Mouse (Mus musculus): ENCODE data around the gene Ncdn. TPM values are rescaled to one million over a fixed set of nuclear protein-coding genes. Genes with fewer than 3 reads are reported as not detected.

Gene Ncdn
- polyA plus RNA-seq, 1 experiment from 2014 or later = 86.7 TPM

DNA sequence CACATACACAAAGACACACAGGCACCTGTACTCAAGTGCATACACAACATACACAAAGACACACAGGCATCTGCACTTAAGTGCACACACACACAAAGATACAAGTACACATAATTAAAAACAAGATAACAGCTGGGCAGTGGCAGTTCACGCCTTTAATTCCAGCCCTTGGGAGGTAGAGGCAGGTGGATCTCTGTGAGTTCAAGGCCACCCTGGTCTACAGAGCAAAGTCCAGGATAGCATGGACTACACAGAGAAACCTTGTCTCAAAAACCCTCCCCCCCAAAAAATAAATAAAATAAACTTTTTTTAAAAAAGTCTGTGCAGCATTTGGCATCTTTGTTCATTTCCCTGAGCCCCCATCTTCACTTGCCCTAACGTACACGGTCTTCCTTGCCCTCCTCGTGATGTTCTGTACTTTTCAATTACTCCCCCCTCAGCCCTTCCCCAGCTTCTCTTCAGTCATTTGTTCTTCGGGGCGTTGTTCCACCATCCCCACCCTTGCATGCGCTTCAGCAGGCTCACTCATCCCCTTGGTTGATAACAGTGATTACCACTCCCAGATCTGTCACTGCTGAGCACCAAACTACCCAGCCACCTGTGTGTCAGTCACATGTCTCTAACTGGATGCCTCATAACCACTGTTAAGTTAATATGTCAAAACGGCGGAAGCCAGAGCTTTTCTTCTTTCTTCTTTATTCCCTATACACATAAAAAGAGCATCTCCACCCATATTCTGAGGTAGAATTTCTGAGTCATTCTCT lies 16.7 kb upstream of the Ncdn start:
- H3K27ac ChIP-seq (replicated peaks) = no peak overlapping the region
- no peak overlapping the region for H3K4me3 ChIP-seq
- no peak overlapping the region for H3K4me2 ChIP-seq
- 91% methylated on average over 9 of the region's 9 CpGs for WGBS
- no peak overlapping the region for H3K9ac ChIP-seq
- H3K9me3 ChIP-seq = no peaks in the 10 kb centered on the region
- H3K27me3 ChIP-seq = no peaks in the 10 kb centered on the region
- no peak for ATAC-seq (ENCODE audit: low read depth)
- H3K36me3 ChIP-seq = peaks cover 19% of the 10 kb centered on the region
- H3K4me1 ChIP-seq (replicated peaks) = no peaks in the 10 kb centered on the region

DNA sequence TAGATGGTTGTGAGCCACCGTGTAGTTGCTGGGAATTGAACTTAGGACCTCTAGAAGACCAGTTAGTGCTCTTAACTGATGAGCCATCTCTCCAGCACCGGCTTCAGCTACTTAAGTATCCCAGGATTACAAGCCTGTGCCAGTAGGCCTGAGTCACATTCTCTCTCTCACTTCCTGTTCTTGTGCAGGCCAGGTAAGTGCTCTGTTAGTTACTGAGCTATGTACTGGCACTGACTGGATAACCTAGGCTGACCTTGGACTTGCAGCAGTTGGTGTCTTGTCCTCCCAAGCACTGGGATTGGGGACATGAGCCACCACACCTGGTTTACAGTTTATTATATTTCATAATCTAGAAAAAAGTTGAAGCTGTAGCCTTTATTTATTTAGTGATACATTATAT lies 10.2 kb upstream of the Ncdn start:
- Histone ChIP-seq H3K27me3 (no peaks in the 10 kb centered on the region), H3K9me3 (no peaks in the 10 kb centered on the region), H3K36me3 (peaks cover 40% of the 10 kb centered on the region), H3K9ac (no peak overlapping the region), H3K4me1 (replicated peaks) (no peaks in the 10 kb centered on the region), H3K27ac (replicated peaks) (no peak overlapping the region), H3K4me2 (no peak overlapping the region), H3K4me3 (no peak overlapping the region)
- ATAC-seq (ENCODE audit: low read depth) = no peak
- 92% methylated on average over 2 of the region's 2 CpGs for WGBS

DNA sequence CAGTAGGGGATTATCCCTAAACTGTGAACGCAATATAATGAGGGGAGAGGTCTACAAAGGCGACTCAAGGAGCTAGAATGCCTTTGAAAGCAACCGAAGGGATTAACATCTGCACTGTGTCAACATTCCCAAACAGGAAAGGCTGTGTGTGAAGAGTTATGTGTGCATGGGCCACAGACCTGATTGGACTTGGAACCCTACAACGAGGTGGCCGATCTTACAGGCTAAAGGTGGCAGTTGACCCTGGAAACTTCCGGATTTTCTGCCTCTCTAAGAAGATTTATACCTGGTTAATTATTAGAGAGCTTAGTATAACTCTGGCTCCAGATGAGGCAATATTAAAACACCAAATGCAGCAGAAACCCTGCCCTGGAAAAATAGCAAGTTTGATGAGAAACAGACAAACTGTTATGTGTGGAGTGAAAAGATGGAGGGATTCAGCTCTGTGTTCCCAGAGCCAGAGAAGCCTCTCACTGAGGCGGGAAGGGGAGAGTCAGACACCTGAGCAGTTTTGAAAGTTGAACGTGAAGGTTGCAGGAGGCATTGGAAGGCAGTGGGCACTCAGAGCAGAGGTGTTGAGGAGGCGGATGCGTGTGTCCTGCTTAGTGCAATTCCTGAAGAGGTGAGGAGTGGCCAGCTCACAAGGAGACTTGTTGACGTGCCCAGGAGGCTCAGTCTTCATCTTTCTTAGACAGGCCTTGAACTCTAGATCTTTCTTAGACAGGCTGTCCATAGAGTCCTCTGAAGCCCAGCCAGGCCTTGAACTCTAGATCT lies 9.5 kb upstream of the Ncdn start:
- H3K4me3 ChIP-seq = no peak overlapping the region
- no peak overlapping the region for H3K4me2 ChIP-seq
- 85% methylated on average over 11 of the region's 11 CpGs for WGBS
- no peak overlapping the region for H3K9ac ChIP-seq
- ATAC-seq (ENCODE audit: low read depth) = no peak
- H3K36me3 ChIP-seq = peaks cover 44% of the 10 kb centered on the region
- H3K27me3 ChIP-seq = no peaks in the 10 kb centered on the region
- H3K9me3 ChIP-seq = no peaks in the 10 kb centered on the region
- H3K4me1 ChIP-seq (replicated peaks) = no peaks in the 10 kb centered on the region
- H3K27ac ChIP-seq (replicated peaks) = no peak overlapping the region

DNA sequence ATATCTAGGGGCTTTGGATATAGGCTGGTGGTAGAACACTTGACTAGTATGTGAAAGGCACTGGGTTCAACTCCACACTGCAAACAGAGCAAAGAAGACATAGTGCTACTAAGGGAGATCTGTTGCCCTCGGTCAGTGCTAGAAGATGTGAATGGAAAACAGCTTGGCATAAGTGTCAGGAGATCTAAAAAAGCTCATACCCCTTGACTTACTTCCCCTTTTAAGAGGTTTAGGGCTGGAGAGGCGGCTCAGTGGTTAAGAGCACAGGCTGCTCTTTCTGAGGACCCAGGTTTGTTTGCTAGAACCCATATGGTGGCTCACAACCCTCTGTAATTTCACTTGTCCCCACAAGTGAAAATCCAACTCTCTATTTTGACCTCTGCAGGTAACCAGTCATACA lies 6.2 kb upstream of the Ncdn start:
- Histone ChIP-seq H3K9me3 (no peaks in the 10 kb centered on the region), H3K9ac (no peak overlapping the region), H3K4me1 (replicated peaks) (peaks cover 9% of the 10 kb centered on the region), H3K4me2 (no peak overlapping the region), H3K36me3 (peaks cover 51% of the 10 kb centered on the region), H3K4me3 (no peak overlapping the region), H3K27ac (replicated peaks) (no peak overlapping the region), H3K27me3 (no peaks in the 10 kb centered on the region)
- ATAC-seq (ENCODE audit: low read depth) = no peak
- WGBS = 90% methylated on average over 2 of the region's 2 CpGs

DNA sequence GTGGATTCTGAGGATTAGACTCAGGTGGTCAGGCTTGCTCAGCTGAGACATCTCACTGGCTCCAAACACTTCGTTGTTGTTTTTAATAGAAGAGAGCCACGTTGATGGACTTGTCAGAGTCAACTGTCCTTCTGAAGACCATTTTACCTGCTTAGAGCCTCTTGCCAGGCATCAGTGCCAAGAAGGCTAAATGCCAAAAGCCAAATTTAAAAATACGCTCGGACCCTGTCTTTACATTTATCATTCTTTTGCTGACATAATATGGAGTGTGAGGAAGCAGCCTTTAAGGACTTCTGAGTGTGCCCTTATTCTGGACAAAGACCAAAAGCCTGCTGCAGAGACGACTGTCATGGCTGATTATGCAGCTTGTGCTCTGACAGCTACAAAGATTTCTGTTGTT lies 5.1 kb upstream of the Ncdn start:
- Histone ChIP-seq H3K36me3 (peaks cover 48% of the 10 kb centered on the region), H3K9me3 (no peaks in the 10 kb centered on the region), H3K4me2 (no peak overlapping the region), H3K4me1 (replicated peaks) (peaks cover 12% of the 10 kb centered on the region), H3K9ac (no peak overlapping the region), H3K27ac (replicated peaks) (no peak overlapping the region), H3K4me3 (no peak overlapping the region), H3K27me3 (no peaks in the 10 kb centered on the region)
- WGBS = 87% methylated on average over 5 of the region's 5 CpGs
- no peak for ATAC-seq (ENCODE audit: low read depth)

DNA sequence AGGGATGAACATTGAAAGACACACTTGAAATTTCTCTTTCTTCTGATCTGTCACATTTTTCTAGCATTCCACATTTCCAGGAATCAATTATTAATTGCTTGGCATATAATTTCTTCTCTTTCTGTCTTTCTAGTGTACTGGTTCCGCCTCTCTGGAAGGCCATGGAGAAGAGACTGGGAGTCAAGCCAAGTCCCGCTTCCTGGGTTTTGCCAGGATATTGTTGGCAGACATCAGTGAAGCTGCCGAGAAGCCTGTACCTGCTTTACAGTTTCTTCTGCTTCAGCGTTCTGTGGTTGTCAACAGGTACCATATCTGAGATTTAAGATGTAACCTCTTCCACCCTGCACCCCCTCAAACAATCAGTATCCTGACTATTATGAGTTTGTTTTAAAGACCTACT lies 3.5 kb upstream of the Ncdn start:
- WGBS = 78% methylated on average over 4 of the region's 4 CpGs
- H3K9ac ChIP-seq = no peak overlapping the region
- peaks cover 20% of the 10 kb centered on the region for H3K4me1 ChIP-seq (replicated peaks)
- no peak for ATAC-seq (ENCODE audit: low read depth)
- peaks cover 33% of the 10 kb centered on the region for H3K36me3 ChIP-seq
- H3K9me3 ChIP-seq = no peaks in the 10 kb centered on the region
- H3K4me2 ChIP-seq = no peak overlapping the region
- H3K4me3 ChIP-seq = no peak overlapping the region
- no peak overlapping the region for H3K27ac ChIP-seq (replicated peaks)
- H3K27me3 ChIP-seq = no peaks in the 10 kb centered on the region

DNA sequence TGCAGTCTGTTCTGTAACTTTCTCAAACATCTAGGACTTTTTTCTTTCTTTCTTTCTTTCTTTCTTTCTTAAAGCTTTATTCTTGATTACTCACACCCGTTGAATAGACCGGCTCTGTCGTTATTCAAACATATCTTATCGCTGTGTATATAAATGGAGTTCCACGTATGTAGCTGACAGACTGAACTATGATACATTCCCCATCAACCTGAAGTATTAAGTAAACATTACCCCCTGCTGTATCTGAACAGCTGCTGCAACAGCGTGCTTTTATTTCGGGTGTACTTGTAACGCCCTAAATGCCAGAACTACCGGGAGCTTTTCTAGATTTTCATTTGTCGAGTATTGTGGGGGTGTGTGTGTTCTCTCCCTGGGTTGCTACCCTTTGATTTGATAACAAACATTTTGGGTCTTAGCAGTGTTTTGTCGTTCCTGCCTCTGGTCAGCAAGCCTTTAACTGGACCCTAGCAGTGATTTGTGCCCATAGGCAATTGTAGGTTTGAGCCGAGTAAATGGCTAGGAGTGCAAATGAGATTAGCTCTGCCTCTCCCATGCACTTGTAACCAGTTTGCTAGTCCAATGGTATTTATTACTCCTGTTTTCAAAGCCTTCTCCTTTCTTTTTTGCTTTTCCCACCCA lies 1.6 kb upstream of the Ncdn start:
- Histone ChIP-seq H3K4me3 (peak overlapping the region; percentile 96), H3K9me3 (no peaks in the 10 kb centered on the region), H3K27me3 (no peaks in the 10 kb centered on the region), H3K9ac (peak overlapping the region; percentile 91), H3K4me1 (replicated peaks) (peaks cover 39% of the 10 kb centered on the region), H3K27ac (replicated peaks) (no peak overlapping the region), H3K4me2 (peak overlapping the region; percentile 90), H3K36me3 (peaks cover 28% of the 10 kb centered on the region)
- WGBS = 43% methylated on average over 12 of the region's 12 CpGs
- no peak for ATAC-seq (ENCODE audit: low read depth)

DNA sequence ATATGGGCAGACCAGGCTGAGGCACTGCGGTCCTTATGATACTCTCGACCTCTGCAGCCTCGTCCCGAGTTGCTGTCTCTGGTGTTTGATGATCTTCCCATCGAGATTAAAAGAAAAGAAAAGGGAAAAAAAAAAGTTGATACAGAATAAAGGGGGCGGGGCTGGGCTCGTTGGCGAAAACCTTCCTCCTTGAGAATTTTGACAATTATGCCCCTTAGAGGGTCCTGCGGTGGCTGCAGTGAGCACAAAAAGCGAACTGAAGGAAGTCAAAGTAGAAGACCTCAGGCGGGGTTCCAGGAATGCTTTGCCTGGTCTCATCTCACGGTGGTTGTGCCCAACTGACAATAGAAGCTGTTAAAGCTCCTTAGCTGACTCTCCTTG lies 983 bp upstream of the Ncdn start:
- 1% methylated on average over 12 of the region's 12 CpGs for WGBS

DNA sequence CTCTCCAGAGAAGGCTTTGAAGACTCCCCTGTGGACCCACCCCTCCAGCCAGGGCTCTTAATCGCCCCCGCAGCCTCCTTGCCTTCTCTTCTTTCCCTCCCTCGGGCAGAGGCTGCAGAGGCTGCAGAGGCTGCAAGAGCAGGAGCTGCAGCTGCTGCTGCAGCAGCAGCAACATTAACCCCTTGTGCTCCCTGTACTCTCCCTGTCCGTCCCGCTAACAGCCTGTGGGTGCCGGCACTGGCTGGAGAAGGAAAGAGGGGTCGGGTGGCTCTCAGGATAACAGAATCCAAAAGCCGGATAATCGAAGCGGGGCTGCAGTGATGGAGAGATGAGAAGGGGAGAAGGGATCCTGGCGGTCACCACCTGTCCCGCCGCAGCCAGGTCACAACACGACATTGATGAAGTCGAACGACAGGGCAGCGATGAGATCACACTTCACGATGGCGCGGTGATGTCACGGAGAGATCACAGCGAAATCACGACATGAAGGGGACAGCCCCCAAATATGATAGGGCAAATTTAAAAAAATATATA lies 563 bp downstream of the Ncdn start:
- peaks cover 57% of the 10 kb centered on the region for H3K4me1 ChIP-seq (replicated peaks)
- WGBS = under 1% methylated on average over 23 of the region's 23 CpGs
- H3K4me2 ChIP-seq = peak overlapping the region; percentile 90
- peak; percentile 9 for ATAC-seq (ENCODE audit: low read depth)
- no peaks in the 10 kb centered on the region for H3K9me3 ChIP-seq
- H3K27ac ChIP-seq (replicated peaks) = peak overlapping the region; percentile 98
- H3K36me3 ChIP-seq = peaks cover 32% of the 10 kb centered on the region
- H3K9ac ChIP-seq = peak overlapping the region; percentile 91
- H3K27me3 ChIP-seq = no peaks in the 10 kb centered on the region
- peak overlapping the region; percentile 96 for H3K4me3 ChIP-seq

More for the DNA sequence above, 983 bp upstream of the Ncdn start:
- Histone ChIP-seq H3K4me1 (replicated peaks) (peaks cover 45% of the 10 kb centered on the region), H3K36me3 (peaks cover 26% of the 10 kb centered on the region), H3K27ac (replicated peaks) (peak overlapping the region; percentile 98), H3K4me3 (peak overlapping the region; percentile 96), H3K9me3 (no peaks in the 10 kb centered on the region), H3K27me3 (no peaks in the 10 kb centered on the region), H3K9ac (peak overlapping the region; percentile 91), H3K4me2 (peak overlapping the region; percentile 90)
- no peak for ATAC-seq (ENCODE audit: low read depth)

DNA sequence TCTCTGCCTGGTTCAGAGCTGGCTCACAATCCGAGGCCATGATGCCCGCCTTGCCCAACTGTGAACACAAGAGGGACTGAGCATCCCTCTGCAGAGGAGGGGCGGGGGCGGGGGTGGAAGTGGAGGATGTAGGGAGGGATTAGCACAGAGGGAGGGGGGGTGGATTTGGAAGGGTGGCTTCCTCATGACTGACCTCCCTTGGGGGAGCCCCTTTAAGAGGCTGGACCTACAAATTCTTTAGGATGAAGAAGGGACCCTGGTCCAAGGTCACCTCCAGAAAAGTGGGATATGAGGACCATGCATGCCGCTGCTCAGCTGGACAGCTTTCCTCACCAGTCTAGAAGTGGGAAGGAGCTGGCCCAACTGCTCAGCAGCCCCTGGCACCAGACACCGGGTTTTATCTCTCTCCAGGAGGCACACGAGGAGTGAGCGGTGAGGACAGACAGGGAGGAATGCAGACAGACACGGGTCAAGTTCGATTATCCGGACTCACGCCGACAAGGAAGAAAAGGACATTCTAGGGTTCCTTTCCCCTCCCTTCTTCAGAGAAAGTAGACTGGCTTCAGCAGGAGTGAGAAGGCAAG lies 1.1 kb downstream of the Ncdn start:
- peak overlapping the region; percentile 90 for H3K4me2 ChIP-seq
- H3K4me3 ChIP-seq = peak overlapping the region; percentile 96
- H3K27ac ChIP-seq (replicated peaks) = peak overlapping the region; percentile 98
- H3K36me3 ChIP-seq = peaks cover 32% of the 10 kb centered on the region
- no peak for ATAC-seq (ENCODE audit: low read depth)
- H3K9ac ChIP-seq = peak overlapping the region; percentile 91
- H3K9me3 ChIP-seq = no peaks in the 10 kb centered on the region
- H3K4me1 ChIP-seq (replicated peaks) = peaks cover 57% of the 10 kb centered on the region
- H3K27me3 ChIP-seq = no peaks in the 10 kb centered on the region
- WGBS = 3% methylated on average over 13 of the region's 13 CpGs

DNA sequence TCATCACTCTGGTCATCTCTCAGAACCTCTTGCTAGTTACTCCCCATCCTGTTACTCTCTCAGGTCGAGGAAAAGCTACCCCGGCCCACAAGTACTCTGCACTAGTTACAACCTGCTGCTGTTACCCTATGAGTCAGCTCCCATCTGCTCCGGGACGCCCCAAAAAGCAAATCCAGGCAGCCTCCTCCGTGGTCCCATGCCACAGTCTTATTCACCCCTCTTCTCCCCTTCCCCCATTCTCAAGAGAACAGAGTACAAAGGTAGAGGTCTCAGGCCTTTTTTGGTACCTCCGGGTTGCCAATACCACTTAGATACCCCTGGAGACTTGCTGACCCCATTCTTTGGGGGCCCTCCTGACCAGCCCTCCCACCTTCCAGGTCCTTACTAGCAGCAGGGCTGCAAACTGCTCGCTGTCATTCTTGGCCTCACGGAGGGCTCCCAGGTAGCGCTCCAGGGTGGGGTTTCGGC lies 1.6 kb downstream of the Ncdn start:
- Histone ChIP-seq H3K4me2 (peak overlapping the region; percentile 90), H3K4me3 (peak overlapping the region; percentile 96), H3K4me1 (replicated peaks) (peaks cover 57% of the 10 kb centered on the region), H3K27me3 (no peaks in the 10 kb centered on the region), H3K36me3 (peaks cover 34% of the 10 kb centered on the region), H3K9me3 (no peaks in the 10 kb centered on the region), H3K9ac (peak overlapping the region; percentile 91), H3K27ac (replicated peaks) (0 out of 2 replicates have a peak overlapping the region, but pooled peaks have one; percentile 98)
- ATAC-seq (ENCODE audit: low read depth) = no peak
- 64% methylated on average over 10 of the region's 10 CpGs for WGBS
